Mouse (Mus musculus): ENCODE measurements around the gene C1qb. TPM values are rescaled to one million over a fixed set of nuclear protein-coding genes. Genes with fewer than 3 reads are reported as not detected.

C1qb gene
- total RNA-seq, 2 experiments from 2014 or later, result 15.3 to 17.2 TPM

Other genes with a start within 250 kb of the C1qb start
- gene Ephb2, start 50.2 kb downstream of the C1qb start, total RNA-seq (2021), result 10 to 100 TPM; 73.6 to 75.3 TPM
- gene C1qc, start 6.9 kb upstream of the C1qb start, total RNA-seq (2021), result 10 to 100 TPM; 11.3 to 14.8 TPM
- 10 to 100 TPM; 12.5 to 14.2 TPM for gene C1qa, start 12.6 kb upstream of the C1qb start, total RNA-seq (2021)
- gene Epha8, start 70.6 kb upstream of the C1qb start, total RNA-seq (2021), result 10 to 100 TPM; 21.6 to 23.0 TPM
- gene Zbtb40, start 162.6 kb upstream of the C1qb start, total RNA-seq (2021), result 10 to 100 TPM in 1 of 2 experiments, 1 to 10 TPM in 1; 8.8 to 12.7 TPM